Mouse (Mus musculus) olfactory bulb, adult 2 months (tissue): ENCODE results near the gene Pdcd7.

Experiments
- CTCF ChIP-seq: fragments of 200-500 bp; IDR thresholded peaks from 2 replicates; pipeline ENCODE4 v1.5.1; 2012; ENCODE audit warnings: low read depth, mild to moderate bottlenecking, low read length, moderate library complexity; ENCODE audit not compliant: insufficient read depth
- POLR2A ChIP-seq: fragments of 200-500 bp; IDR thresholded peaks from 2 replicates; pipeline ENCODE4 v1.6.1; 2012; ENCODE audit warnings: mild to moderate bottlenecking, low read depth, low read length, moderate library complexity; ENCODE audit not compliant: insufficient read depth

DNA sequence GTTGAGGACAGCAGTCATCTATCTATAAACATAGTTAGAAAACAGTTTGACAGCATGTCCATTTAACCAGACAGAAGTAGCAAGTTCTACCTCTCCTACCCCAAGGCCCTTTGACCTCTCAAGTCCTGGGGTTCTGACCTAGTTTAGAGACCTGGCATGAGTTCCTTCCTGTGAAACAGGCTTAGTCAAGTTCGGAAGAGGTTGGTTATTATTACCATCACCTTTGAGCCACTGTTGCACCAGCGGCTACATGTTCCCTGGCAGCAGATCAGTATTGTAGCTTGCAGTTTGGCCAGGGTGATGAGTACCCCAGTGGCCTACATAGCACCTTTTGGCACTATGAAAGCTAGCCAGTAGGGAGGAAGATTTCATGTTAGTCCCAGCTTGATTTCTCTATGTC is 39.2 kb upstream of the Pdcd7 start:
- TF ChIP-seq POLR2A, result no peak
- no peak for TF ChIP-seq CTCF
